Mouse (Mus musculus) hindbrain, embryonic 14.5 days (tissue): ENCODE results near the gene Emc3. TPM values are rescaled to one million over a fixed set of nuclear protein-coding genes. Genes with fewer than 3 reads are reported as not detected.

Experiments
- ATAC-seq: fragments of 200-750 bp; cut with Nextera tagmentation; 2 replicates; pipeline ENCODE4 v1.8.0; 2017; ENCODE audit warnings: moderate number of reproducible peaks, mild to moderate bottlenecking, moderate TSS enrichment, moderate library complexity; ENCODE audit not compliant: low FRiP score
- DNase-seq: peaks from one replicate; pipeline ENCODE4 v3.0.0-alpha.2; 2015; ENCODE audit warnings: low spot score
- H3K27ac ChIP-seq: fragments of 300-500 bp; sonication (generic); 2 replicates; pipeline ENCODE4 v1.5.1; 2014; ENCODE audit warnings: mild to moderate bottlenecking, moderate library complexity
- H3K27me3 ChIP-seq: fragments of 300-500 bp; sonication (generic); 2 replicates; pipeline ENCODE4 v1.6.1; 2014; ENCODE audit warnings: mild to moderate bottlenecking, low read length, mixed read lengths; ENCODE audit not compliant: control insufficient read depth, insufficient read depth
- H3K36me3 ChIP-seq: fragments of 300-500 bp; sonication (generic); replicated peaks from 2 replicates; pipeline ENCODE4 v1.6.1; 2014; ENCODE audit not compliant: control insufficient read depth, insufficient read depth
- H3K4me1 ChIP-seq: fragments of 300-500 bp; sonication (generic); replicated peaks from 2 replicates; pipeline ENCODE4 v1.6.1; 2014; ENCODE audit warnings: antibody characterized with exemption, low read length, mixed read lengths; ENCODE audit not compliant: control insufficient read depth, insufficient read depth
- H3K4me2 ChIP-seq: fragments of 300-500 bp; sonication (generic); replicated peaks from 2 replicates; pipeline ENCODE4 v1.6.1; 2014; ENCODE audit warnings: mild to moderate bottlenecking, moderate library complexity
- H3K4me3 ChIP-seq: fragments of 300-500 bp; sonication (generic); replicated peaks from 2 replicates; pipeline ENCODE4 v1.5.1; 2014; ENCODE audit warnings: mild to moderate bottlenecking, low read length
- H3K9ac ChIP-seq: fragments of 300-500 bp; sonication (generic); 2 replicates; pipeline ENCODE4 v1.6.1; 2014
- H3K9me3 ChIP-seq: fragments of 300-500 bp; sonication (generic); 2 replicates; pipeline ENCODE4 v1.6.1; 2016; ENCODE audit warnings: low read length; ENCODE audit not compliant: control insufficient read depth
- WGBS: fragments of 180-500 bp; shearing (Covaris S2); extraction: QIAGEN DNeasy Blood & Tissue Kit; methylation state at CpG from one replicate; pipeline ENCODE4 v1.1.7; 2014; 5-methylcytosine and 5-hydroxymethylcytosine counted together
- polyA plus RNA-seq: library from polyadenylated mRNA; unstranded; fragments of >200 nt; fragmentation: Nextera tagmentation; extraction: Ambion mirVana; gene quantifications from 2 replicates; pipeline ENCODE4 v1.2.1, GENCODE M21; 2014

The Emc3 gene
- polyA plus RNA-seq, 1 experiment from 2014 or later: 107 TPM

DNA sequence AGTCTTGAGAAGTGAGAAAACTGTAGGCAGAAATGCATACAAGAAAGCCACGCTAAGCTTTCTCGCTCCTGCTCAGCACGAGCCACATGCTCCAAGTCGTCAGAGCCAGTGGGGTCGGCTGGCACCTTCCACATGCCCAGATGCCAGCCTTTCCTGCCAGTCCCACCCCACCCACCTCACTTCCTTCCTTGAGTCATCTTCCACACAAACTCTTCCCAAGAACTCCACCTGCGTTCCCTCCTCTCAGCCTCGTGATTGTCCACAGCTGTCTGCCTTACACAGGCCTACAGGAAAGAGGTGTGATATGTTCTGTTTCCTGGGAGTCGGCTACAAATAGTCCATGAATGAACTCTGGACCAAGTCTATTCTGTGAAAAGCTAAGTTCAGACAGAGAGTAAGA, 8.0 kb downstream of the Emc3 start:
- H3K27me3 ChIP-seq: no peaks in the 10 kb centered on the region
- peaks cover 63% of the 10 kb centered on the region for H3K36me3 ChIP-seq
- no peak overlapping the region for H3K9ac ChIP-seq
- WGBS: 92% methylated on average over 8 of the region's 8 CpGs
- no peak for ATAC-seq
- H3K27ac ChIP-seq: no peak overlapping the region
- no peaks in the 10 kb centered on the region for H3K4me1 ChIP-seq
- H3K4me2 ChIP-seq: no peak overlapping the region
- no peaks in the 10 kb centered on the region for H3K9me3 ChIP-seq
- DNase-seq: no peak
- H3K4me3 ChIP-seq: no peak overlapping the region

DNA sequence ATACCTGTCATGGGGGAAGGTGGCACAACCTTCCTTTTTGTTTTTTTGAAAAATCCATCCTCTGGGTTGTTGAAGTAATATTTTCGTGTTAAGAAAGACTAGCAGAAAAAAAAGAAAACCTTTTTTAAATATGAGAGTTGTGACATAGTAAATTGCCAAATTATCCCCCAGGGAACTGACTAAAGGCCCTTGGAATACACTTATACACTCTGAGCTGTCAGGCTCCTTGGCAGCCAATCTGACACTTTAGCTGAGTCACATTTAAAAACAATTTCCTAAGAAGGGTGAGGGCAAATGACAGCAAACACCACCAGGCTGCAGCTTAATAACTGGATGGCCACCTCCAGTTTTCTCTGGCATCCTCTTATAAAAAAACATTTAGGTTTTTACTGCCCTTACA, 9.1 kb downstream of the Emc3 start:
- no peak overlapping the region for H3K27ac ChIP-seq
- no peaks in the 10 kb centered on the region for H3K4me1 ChIP-seq
- H3K36me3 ChIP-seq: peaks cover 74% of the 10 kb centered on the region
- ATAC-seq (no peak), DNase-seq (no peak)
- no peaks in the 10 kb centered on the region for H3K9me3 ChIP-seq
- WGBS: 85% methylated on average over 1 of the region's 1 CpGs
- no peak overlapping the region for H3K9ac ChIP-seq
- H3K27me3 ChIP-seq: no peaks in the 10 kb centered on the region
- no peak overlapping the region for H3K4me2 ChIP-seq
- no peak overlapping the region for H3K4me3 ChIP-seq

- Histone ChIP-seq H3K36me3 (peaks cover 97% of the 10 kb centered on the region), H3K27ac (no peak overlapping the region), H3K9me3 (no peaks in the 10 kb centered on the region), H3K4me3 (no peak overlapping the region), H3K9ac (no peak overlapping the region), H3K4me1 (no peaks in the 10 kb centered on the region), H3K4me2 (no peak overlapping the region), H3K27me3 (no peaks in the 10 kb centered on the region)
- ATAC-seq (no peak), DNase-seq (no peak)
- WGBS: 91% methylated on average over 8 of the region's 8 CpGs
These were observed 13.9 kb downstream of the Emc3 start for GRCm38 (mm10) chr6:113517434-113518080.

GRCm38 (mm10) chr6:113514600-113514999, 16.9 kb downstream of the Emc3 start:
- DNase-seq (no peak), ATAC-seq (no peak)
- Histone ChIP-seq H3K4me3 (no peak overlapping the region), H3K36me3 (peaks cover 68% of the 10 kb centered on the region), H3K4me1 (no peaks in the 10 kb centered on the region), H3K4me2 (no peak overlapping the region), H3K9me3 (no peaks in the 10 kb centered on the region), H3K9ac (no peak overlapping the region), H3K27ac (no peak overlapping the region), H3K27me3 (no peaks in the 10 kb centered on the region)
- WGBS: 98% methylated on average over 3 of the region's 3 CpGs

- Histone ChIP-seq H3K4me3 (no peak overlapping the region), H3K9ac (no peak overlapping the region), H3K36me3 (peaks cover 61% of the 10 kb centered on the region), H3K27me3 (no peaks in the 10 kb centered on the region), H3K4me1 (no peaks in the 10 kb centered on the region), H3K4me2 (no peak overlapping the region), H3K9me3 (no peaks in the 10 kb centered on the region), H3K27ac (no peak overlapping the region)
- DNase-seq (no peak), ATAC-seq (no peak)
- WGBS: 94% methylated on average over 6 of the region's 6 CpGs
These were observed 17.5 kb downstream of the Emc3 start for GRCm38 (mm10) chr6:113513944-113514343.

DNA sequence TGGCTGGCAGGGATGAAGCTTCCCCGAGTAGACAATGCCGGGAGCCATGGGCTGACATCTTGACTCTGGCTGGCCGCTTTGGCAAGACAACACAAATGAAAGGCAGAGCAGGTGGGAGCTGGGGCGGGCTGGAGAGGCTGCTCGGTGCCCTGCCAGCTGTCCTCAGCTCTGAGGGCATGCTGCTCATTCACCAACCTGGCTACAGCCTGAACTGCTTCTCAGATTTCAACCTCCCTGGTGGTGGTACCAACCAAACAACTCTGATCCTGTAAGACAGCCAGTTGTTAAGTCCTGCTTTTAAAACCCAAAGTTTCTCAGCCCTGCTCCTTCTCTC, 22.5 kb downstream of the Emc3 start:
- no peaks in the 10 kb centered on the region for H3K9me3 ChIP-seq
- no peak overlapping the region for H3K9ac ChIP-seq
- H3K4me3 ChIP-seq: no peak overlapping the region
- WGBS: 43% methylated on average over 5 of the region's 5 CpGs
- H3K4me2 ChIP-seq: no peak overlapping the region
- no peak for DNase-seq
- no peak for ATAC-seq
- 0 out of 2 replicates have a peak, but pooled peaks cover 3% of the 10 kb centered on the region for H3K4me1 ChIP-seq
- peaks cover 11% of the 10 kb centered on the region for H3K36me3 ChIP-seq
- H3K27me3 ChIP-seq: no peaks in the 10 kb centered on the region
- no peak overlapping the region for H3K27ac ChIP-seq

DNA sequence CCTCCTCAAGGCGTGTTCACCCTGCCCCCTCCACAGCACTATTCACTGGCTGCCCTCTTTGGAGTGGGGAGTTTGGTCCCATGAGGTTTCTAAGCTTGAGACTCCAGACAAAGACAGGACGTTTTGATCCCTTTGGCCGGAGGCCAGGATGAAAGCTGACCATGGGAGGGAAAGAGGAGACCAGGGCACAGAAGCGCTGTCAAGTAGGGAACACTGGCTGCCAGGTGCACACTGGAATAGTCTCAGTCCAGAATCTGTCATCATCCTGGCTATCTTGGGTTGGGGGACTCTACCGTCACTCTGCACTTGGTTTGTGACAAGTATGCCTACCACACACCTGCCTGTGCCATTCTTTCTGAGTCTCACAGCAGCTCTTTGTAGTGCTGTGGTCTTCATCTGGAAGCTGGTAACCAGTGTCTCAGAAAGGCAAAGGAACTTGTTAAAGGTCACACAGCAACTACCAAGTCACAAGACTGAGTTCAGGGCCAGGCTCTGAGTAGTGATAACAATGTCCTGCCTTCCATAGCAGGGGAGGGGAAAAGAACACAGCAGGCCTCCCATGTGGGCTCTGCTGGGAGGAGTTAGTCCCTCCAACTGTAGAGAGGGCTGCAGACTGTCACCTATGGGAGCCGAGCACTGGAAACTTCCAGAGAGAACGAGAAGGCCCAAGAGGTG, 23.0 kb downstream of the Emc3 start:
- WGBS: 60% methylated on average over 7 of the region's 7 CpGs
- H3K9ac ChIP-seq: no peak overlapping the region
- H3K9me3 ChIP-seq: no peaks in the 10 kb centered on the region
- no peak for DNase-seq
- H3K27ac ChIP-seq: no peak overlapping the region
- H3K4me1 ChIP-seq: 0 out of 2 replicates have a peak, but pooled peaks cover 3% of the 10 kb centered on the region
- H3K4me3 ChIP-seq: no peak overlapping the region
- ATAC-seq: no peak
- H3K36me3 ChIP-seq: peaks cover 6% of the 10 kb centered on the region; the same call in 1 of the 2 replicates
- H3K27me3 ChIP-seq: no peaks in the 10 kb centered on the region
- no peak overlapping the region for H3K4me2 ChIP-seq

DNA sequence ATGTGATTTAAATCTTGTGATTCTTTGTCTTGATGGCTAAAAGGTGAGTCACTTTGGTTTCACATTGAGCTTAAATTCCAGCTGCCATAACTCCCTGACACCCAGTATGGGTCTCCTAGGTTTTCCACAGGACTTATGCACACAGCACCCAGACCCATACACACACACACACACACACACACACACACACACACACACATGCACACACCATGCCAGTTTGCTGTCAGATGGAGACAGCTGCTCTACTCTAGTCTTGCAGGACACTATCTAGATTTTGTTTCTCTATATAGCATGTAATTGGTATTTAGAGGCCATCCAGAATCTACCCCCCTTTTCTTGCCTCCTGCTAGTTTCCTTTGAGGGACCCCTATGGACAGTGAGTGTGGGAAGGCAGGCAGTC, 24.3 kb downstream of the Emc3 start:
- no peak overlapping the region for H3K4me2 ChIP-seq
- H3K36me3 ChIP-seq: no peaks in the 10 kb centered on the region
- no peak overlapping the region for H3K9ac ChIP-seq
- H3K27me3 ChIP-seq: no peaks in the 10 kb centered on the region
- no peaks in the 10 kb centered on the region for H3K9me3 ChIP-seq
- ATAC-seq (no peak), DNase-seq (no peak)
- H3K4me1 ChIP-seq: 0 out of 2 replicates have a peak, but pooled peaks cover 3% of the 10 kb centered on the region
- no peak overlapping the region for H3K27ac ChIP-seq
- no peak overlapping the region for H3K4me3 ChIP-seq

- Histone ChIP-seq H3K27me3 (no peaks in the 10 kb centered on the region), H3K9me3 (no peaks in the 10 kb centered on the region), H3K36me3 (no peaks in the 10 kb centered on the region), H3K4me3 (no peak overlapping the region), H3K4me1 (0 out of 2 replicates have a peak, but pooled peaks cover 3% of the 10 kb centered on the region), H3K9ac (no peak overlapping the region), H3K4me2 (no peak overlapping the region), H3K27ac (no peak overlapping the region)
- DNase-seq (no peak), ATAC-seq (no peak)
- WGBS: 82% methylated on average over 1 of the region's 1 CpGs
These were observed 25.8 kb downstream of the Emc3 start for GRCm38 (mm10) chr6:113505689-113506088.
